ENCODE assay signal across 10 mouse cellular contexts in the genomic region with DNA sequence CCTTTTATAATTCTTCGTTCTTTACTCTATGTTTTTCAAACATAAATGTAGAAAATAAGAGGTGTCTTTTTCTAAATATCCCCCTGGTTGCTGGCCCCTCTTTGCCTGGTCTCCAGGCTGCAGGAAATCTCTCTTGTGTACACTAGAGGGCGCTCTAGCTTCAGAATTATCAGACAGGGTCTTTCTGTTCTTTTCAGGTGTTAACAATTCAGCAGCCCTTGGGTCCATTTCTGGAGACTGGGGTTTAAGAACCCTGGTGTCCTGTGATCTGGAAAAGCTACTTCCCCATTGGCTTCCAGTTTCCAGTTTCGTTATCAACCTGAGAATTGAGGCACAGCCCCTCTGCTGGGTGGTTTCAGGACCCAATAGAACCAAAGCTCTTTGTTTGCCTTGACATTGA.
DNase-seq lines count a peak whose midpoint lies in the region; ATAC-seq lines count a peak whose summit lies in the region.
"Had no signal": no experiment of that assay in that cellular context is flagged by ENCODE, and none has a peak within 500 bp of the region (broad histone marks: within the 10 kb centered on the region; RNA-seq: fewer than 3 reads in every experiment).

No protein-coding gene starts in this region.

- no peaks in the 10 kb centered on the region; the same call in 1 of the 2 replicates for H3K27me3 ChIP-seq in hindbrain, embryonic 11.5 days (ENCODE audit: control insufficient read depth, insufficient read depth, low read length)
- H3K27me3 ChIP-seq in hindbrain, embryonic 13.5 days = no peaks in the 10 kb centered on the region
- H3K27me3 ChIP-seq in neural tube, embryonic 13.5 days = no peaks in the 10 kb centered on the region

- no peaks in the 10 kb centered on the region for H3K4me1 ChIP-seq in hindbrain, embryonic 11.5 days (replicated peaks; ENCODE audit: control insufficient read depth, insufficient read depth, low read length)
- no peaks in the 10 kb centered on the region for H3K4me1 ChIP-seq in hindbrain, embryonic 13.5 days (replicated peaks)
- no peaks in the 10 kb centered on the region for H3K4me1 ChIP-seq in neural tube, embryonic 13.5 days (replicated peaks)

- no peak overlapping the region for H3K4me2 ChIP-seq in hindbrain, embryonic 11.5 days (replicated peaks; ENCODE audit: low read depth, low read length)
- H3K4me2 ChIP-seq in hindbrain, embryonic 13.5 days = no peak overlapping the region
- no peak overlapping the region for H3K4me2 ChIP-seq in neural tube, embryonic 13.5 days
- H3K4me2 ChIP-seq: limb, embryonic 13.5 days had no signal

- no peak overlapping the region for H3K27ac ChIP-seq in hindbrain, embryonic 11.5 days (ENCODE audit: low read depth, low read length)
- no peak overlapping the region for H3K27ac ChIP-seq in hindbrain, embryonic 13.5 days
- no peak overlapping the region for H3K27ac ChIP-seq in neural tube, embryonic 13.5 days (replicated peaks)
- H3K27ac ChIP-seq: limb, embryonic 13.5 days had no signal

- H3K9me3 ChIP-seq in hindbrain, embryonic 11.5 days (ENCODE audit: control insufficient read depth, low read length) = no peaks in the 10 kb centered on the region
- H3K9me3 ChIP-seq in hindbrain, embryonic 13.5 days = no peaks in the 10 kb centered on the region
- no peaks in the 10 kb centered on the region for H3K9me3 ChIP-seq in neural tube, embryonic 13.5 days
- H3K9me3 ChIP-seq: limb, embryonic 13.5 days had no signal

- WGBS in hindbrain, embryonic 11.5 days = 36% methylated on average over 3 of the region's 3 CpGs
- 31% methylated on average over 3 of the region's 3 CpGs for WGBS in hindbrain, embryonic 13.5 days
- WGBS in neural tube, embryonic 13.5 days = 35% methylated on average over 3 of the region's 3 CpGs

- DNase-seq in hindbrain, embryonic 11.5 days (ENCODE audit: low spot score) = peak; percentile 50
- DNase-seq in neural tube, embryonic 10.5 days (ENCODE audit: extremely low spot score, low spot score) = no peak
- DNase-seq in T-cell, adult 2 months (ENCODE audit: low spot score) = peak; percentile 10
- peak; percentile 64 for DNase-seq in retina, embryonic 14.5 days (ENCODE audit: low spot score)
- DNase-seq: right cerebral cortex, adult 18-20 months had no signal

- no peak for ATAC-seq in hindbrain, embryonic 11.5 days (ENCODE audit: low FRiP score)
- no peak for ATAC-seq in hindbrain, embryonic 13.5 days (ENCODE audit: low FRiP score)
- peak; percentile 36; the same call in 1 of the 2 replicates for ATAC-seq in neural tube, embryonic 13.5 days (ENCODE audit: low read depth)
- no peak for ATAC-seq in megakaryocyte-erythroid progenitor cell, adult 5-6 weeks (replicated peaks; ENCODE audit: low FRiP score, low TSS enrichment, poor library complexity, severe bottlenecking)
- no peak for ATAC-seq in activated CD4-positive, CD25-positive, alpha-beta regulatory T cell, adult 4 months

- no peaks in the 10 kb centered on the region for H3K36me3 ChIP-seq in hindbrain, embryonic 11.5 days (ENCODE audit: control insufficient read depth, insufficient read depth, low read length)
- H3K36me3 ChIP-seq in hindbrain, embryonic 13.5 days = no peaks in the 10 kb centered on the region
- H3K36me3 ChIP-seq in neural tube, embryonic 13.5 days = no peaks in the 10 kb centered on the region
- H3K36me3 ChIP-seq: limb, embryonic 13.5 days had no signal

- H3K9ac ChIP-seq in hindbrain, embryonic 11.5 days (ENCODE audit: low read depth, low read length) = no peak overlapping the region
- no peak overlapping the region for H3K9ac ChIP-seq in hindbrain, embryonic 13.5 days
- H3K9ac ChIP-seq in neural tube, embryonic 13.5 days = no peak overlapping the region
- H3K9ac ChIP-seq: limb, embryonic 13.5 days had no signal

- no peak overlapping the region for H3K4me3 ChIP-seq in hindbrain, embryonic 11.5 days (ENCODE audit: low read depth, low read length)
- no peak overlapping the region for H3K4me3 ChIP-seq in hindbrain, embryonic 13.5 days
- H3K4me3 ChIP-seq in neural tube, embryonic 13.5 days = no peak overlapping the region
- H3K4me3 ChIP-seq: limb, embryonic 13.5 days had no signal
